Mouse (Mus musculus): ENCODE data around the gene Uckl1. TPM values are rescaled to one million over a fixed set of nuclear protein-coding genes. Genes with fewer than 3 reads are reported as not detected.

The Uckl1 gene
- polyA plus RNA-seq, 1 experiment from 2014 or later: 55.7 TPM

GRCm38 (mm10) chr2:181588229-181588780 is 3.6 kb upstream of the Uckl1 start:
- no peak overlapping the region for H3K4me2 ChIP-seq (replicated peaks)
- H3K4me1 ChIP-seq: peaks cover 16% of the 10 kb centered on the region
- H3K27ac ChIP-seq (replicated peaks): no peak overlapping the region
- no peaks in the 10 kb centered on the region for H3K9me3 ChIP-seq (replicated peaks)
- ATAC-seq (ENCODE audit: insufficient number of reproducible peaks, low FRiP score, low TSS enrichment, low read depth): no peak
- no peaks in the 10 kb centered on the region for H3K27me3 ChIP-seq
- H3K36me3 ChIP-seq: peaks cover 71% of the 10 kb centered on the region
- no peak overlapping the region for H3K9ac ChIP-seq
- 83% methylated on average over 11 of the region's 11 CpGs for WGBS
- H3K4me3 ChIP-seq (replicated peaks): no peak overlapping the region

- no peak overlapping the region for H3K4me2 ChIP-seq (replicated peaks)
- H3K27me3 ChIP-seq: no peaks in the 10 kb centered on the region
- WGBS: 84% methylated on average over 6 of the region's 6 CpGs
- H3K4me3 ChIP-seq (replicated peaks): no peak overlapping the region
- peaks cover 12% of the 10 kb centered on the region for H3K4me1 ChIP-seq
- no peaks in the 10 kb centered on the region for H3K9me3 ChIP-seq (replicated peaks)
- H3K36me3 ChIP-seq: peaks cover 71% of the 10 kb centered on the region
- ATAC-seq (ENCODE audit: insufficient number of reproducible peaks, low FRiP score, low TSS enrichment, low read depth): no peak
- no peak overlapping the region for H3K27ac ChIP-seq (replicated peaks)
- H3K9ac ChIP-seq: no peak overlapping the region
Observed at GRCm38 (mm10) chr2:181587796-181588195, 3.1 kb upstream of the Uckl1 start.

DNA sequence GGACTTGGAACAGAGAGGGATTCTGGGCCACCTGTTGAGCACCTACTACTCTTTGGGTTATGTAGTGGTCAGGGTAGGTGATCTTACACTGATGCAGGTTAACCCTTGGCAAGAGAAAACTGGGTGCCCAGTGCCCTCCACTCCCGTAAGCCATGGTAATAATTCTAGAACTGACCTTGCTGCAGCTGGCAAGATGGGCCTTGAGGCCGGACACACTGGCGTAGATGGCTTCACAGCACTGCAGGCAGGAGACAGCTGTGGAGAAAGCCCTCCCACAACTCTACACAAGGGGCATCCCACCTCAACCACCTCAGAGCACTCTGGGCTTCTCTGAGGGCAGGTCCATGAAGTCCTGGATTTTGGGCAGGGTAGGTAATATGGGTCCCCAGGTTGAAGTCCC is 1.4 kb upstream of the Uckl1 start:
- no peak overlapping the region for H3K27ac ChIP-seq (replicated peaks)
- H3K27me3 ChIP-seq: no peaks in the 10 kb centered on the region
- no peak overlapping the region for H3K4me3 ChIP-seq (replicated peaks)
- ATAC-seq (ENCODE audit: insufficient number of reproducible peaks, low FRiP score, low TSS enrichment, low read depth): no peak
- 90% methylated on average over 3 of the region's 3 CpGs for WGBS
- no peaks in the 10 kb centered on the region for H3K9me3 ChIP-seq (replicated peaks)
- peaks cover 6% of the 10 kb centered on the region for H3K4me1 ChIP-seq
- H3K4me2 ChIP-seq (replicated peaks): no peak overlapping the region
- peaks cover 71% of the 10 kb centered on the region for H3K36me3 ChIP-seq
- no peak overlapping the region for H3K9ac ChIP-seq

GRCm38 (mm10) chr2:181585506-181585905 is 814 bp upstream of the Uckl1 start:
- 92% methylated on average over 5 of the region's 5 CpGs for WGBS
- H3K4me3 ChIP-seq (replicated peaks): no peak overlapping the region
- H3K4me2 ChIP-seq (replicated peaks): no peak overlapping the region
- H3K9me3 ChIP-seq (replicated peaks): no peaks in the 10 kb centered on the region
- peaks cover 4% of the 10 kb centered on the region for H3K4me1 ChIP-seq
- ATAC-seq (ENCODE audit: insufficient number of reproducible peaks, low FRiP score, low TSS enrichment, low read depth): no peak
- H3K36me3 ChIP-seq: peaks cover 69% of the 10 kb centered on the region
- H3K27ac ChIP-seq (replicated peaks): no peak overlapping the region
- no peak overlapping the region for H3K9ac ChIP-seq
- no peaks in the 10 kb centered on the region for H3K27me3 ChIP-seq

GRCm38 (mm10) chr2:181583460-181584257 is 1.0 kb downstream of the Uckl1 start:
- Histone ChIP-seq H3K4me1 (peaks cover 21% of the 10 kb centered on the region), H3K9ac (no peak overlapping the region), H3K4me2 (replicated peaks) (no peak overlapping the region), H3K9me3 (replicated peaks) (no peaks in the 10 kb centered on the region), H3K27me3 (no peaks in the 10 kb centered on the region), H3K4me3 (replicated peaks) (no peak overlapping the region), H3K36me3 (peaks cover 50% of the 10 kb centered on the region), H3K27ac (replicated peaks) (no peak overlapping the region)
- no peak for ATAC-seq (ENCODE audit: insufficient number of reproducible peaks, low FRiP score, low TSS enrichment, low read depth)
- WGBS: 86% methylated on average over 3 of the region's 3 CpGs

DNA sequence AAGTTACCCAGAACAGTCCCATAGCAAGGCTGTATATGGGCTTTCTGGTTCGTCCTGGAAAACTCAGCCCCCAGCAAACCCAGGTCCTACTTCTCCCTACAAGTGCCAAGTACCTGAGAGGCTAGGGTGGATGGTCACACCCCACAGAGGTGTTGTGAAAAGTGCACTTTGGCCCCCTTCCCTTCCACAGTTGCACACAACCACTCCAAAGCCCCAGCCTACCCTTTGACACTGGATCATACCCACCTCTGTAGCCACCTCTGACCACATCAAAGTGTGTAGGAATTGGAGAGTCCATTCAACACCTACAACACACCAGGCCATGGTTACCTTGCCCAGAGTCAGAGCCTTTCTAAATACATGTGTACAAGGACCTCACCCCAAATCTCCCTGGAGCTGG is 1.8 kb downstream of the Uckl1 start:
- no peaks in the 10 kb centered on the region for H3K27me3 ChIP-seq
- no peak overlapping the region for H3K4me2 ChIP-seq (replicated peaks)
- no peaks in the 10 kb centered on the region for H3K9me3 ChIP-seq (replicated peaks)
- H3K4me1 ChIP-seq: peaks cover 27% of the 10 kb centered on the region
- no peak overlapping the region for H3K27ac ChIP-seq (replicated peaks)
- no peak overlapping the region for H3K9ac ChIP-seq
- 96% methylated on average over 1 of the region's 1 CpGs for WGBS
- no peak for ATAC-seq (ENCODE audit: insufficient number of reproducible peaks, low FRiP score, low TSS enrichment, low read depth)
- no peak overlapping the region for H3K4me3 ChIP-seq (replicated peaks)
- peaks cover 43% of the 10 kb centered on the region for H3K36me3 ChIP-seq

DNA sequence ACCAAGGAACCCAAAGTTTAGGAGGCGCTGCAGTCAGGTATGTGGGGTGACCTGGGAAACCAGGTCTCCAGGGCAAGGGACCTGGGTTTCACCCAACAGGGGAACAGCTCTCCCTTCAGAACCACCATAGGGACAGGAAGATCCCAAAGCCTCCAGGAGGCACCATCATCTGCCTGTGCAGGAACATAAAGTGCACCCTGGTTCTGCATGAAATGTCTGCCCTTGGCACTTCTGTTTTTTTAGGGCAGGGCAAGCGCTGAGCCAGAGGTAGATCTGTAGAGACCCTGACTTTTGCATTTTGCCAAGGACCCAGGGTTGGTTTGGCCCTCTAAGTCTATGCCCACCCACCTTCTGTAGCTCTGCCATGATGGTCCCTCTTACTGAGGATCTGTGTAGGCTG is 2.3 kb downstream of the Uckl1 start:
- Histone ChIP-seq H3K9ac (no peak overlapping the region), H3K27ac (replicated peaks) (no peak overlapping the region; the same call in 1 of the 2 replicates), H3K36me3 (peaks cover 39% of the 10 kb centered on the region), H3K4me2 (replicated peaks) (peak overlapping the region; percentile 94; the same call in 1 of the 2 replicates), H3K4me3 (replicated peaks) (peak overlapping the region; percentile 62; the same call in 1 of the 2 replicates), H3K9me3 (replicated peaks) (no peaks in the 10 kb centered on the region), H3K27me3 (no peaks in the 10 kb centered on the region), H3K4me1 (peaks cover 27% of the 10 kb centered on the region)
- ATAC-seq (ENCODE audit: insufficient number of reproducible peaks, low FRiP score, low TSS enrichment, low read depth): no peak
- WGBS: 79% methylated on average over 2 of the region's 2 CpGs

GRCm38 (mm10) chr2:181581402-181582120 is 3.1 kb downstream of the Uckl1 start:
- Histone ChIP-seq H3K27me3 (no peaks in the 10 kb centered on the region), H3K9me3 (replicated peaks) (no peaks in the 10 kb centered on the region), H3K4me1 (peaks cover 27% of the 10 kb centered on the region), H3K27ac (replicated peaks) (peak overlapping the region; percentile 91), H3K9ac (peak overlapping the region; percentile 50), H3K36me3 (peaks cover 31% of the 10 kb centered on the region), H3K4me2 (replicated peaks) (peak overlapping the region; percentile 94), H3K4me3 (replicated peaks) (peak overlapping the region; percentile 62)
- ATAC-seq (ENCODE audit: insufficient number of reproducible peaks, low FRiP score, low TSS enrichment, low read depth): peak; percentile 78
- under 1% methylated on average over 49 of the region's 49 CpGs for WGBS

DNA sequence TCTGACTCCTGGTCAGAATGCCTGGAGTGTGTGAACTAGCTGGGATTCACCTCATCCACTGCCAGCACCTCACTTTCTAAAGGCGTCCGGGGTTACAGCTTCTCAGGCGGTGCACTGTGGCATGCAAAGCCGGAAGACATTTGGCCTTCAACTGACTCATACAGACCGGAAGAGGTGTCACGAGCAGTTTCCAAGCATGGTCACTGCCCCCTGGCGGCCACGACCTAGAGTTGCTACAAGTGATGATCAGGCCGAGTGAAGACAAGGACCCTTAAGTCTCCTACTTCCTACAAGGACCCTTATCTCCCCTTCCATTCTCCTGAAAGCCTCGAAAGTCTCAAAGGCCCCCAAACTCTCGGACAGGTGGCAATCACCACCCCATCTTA is 3.7 kb downstream of the Uckl1 start:
- Histone ChIP-seq H3K9ac (peak overlapping the region; percentile 50), H3K4me3 (replicated peaks) (peak overlapping the region; percentile 62), H3K9me3 (replicated peaks) (no peaks in the 10 kb centered on the region), H3K27ac (replicated peaks) (peak overlapping the region; percentile 91), H3K4me2 (replicated peaks) (peak overlapping the region; percentile 94), H3K36me3 (peaks cover 26% of the 10 kb centered on the region), H3K4me1 (peaks cover 27% of the 10 kb centered on the region), H3K27me3 (no peaks in the 10 kb centered on the region)
- ATAC-seq (ENCODE audit: insufficient number of reproducible peaks, low FRiP score, low TSS enrichment, low read depth): peak; percentile 80
- under 1% methylated on average over 11 of the region's 11 CpGs for WGBS

DNA sequence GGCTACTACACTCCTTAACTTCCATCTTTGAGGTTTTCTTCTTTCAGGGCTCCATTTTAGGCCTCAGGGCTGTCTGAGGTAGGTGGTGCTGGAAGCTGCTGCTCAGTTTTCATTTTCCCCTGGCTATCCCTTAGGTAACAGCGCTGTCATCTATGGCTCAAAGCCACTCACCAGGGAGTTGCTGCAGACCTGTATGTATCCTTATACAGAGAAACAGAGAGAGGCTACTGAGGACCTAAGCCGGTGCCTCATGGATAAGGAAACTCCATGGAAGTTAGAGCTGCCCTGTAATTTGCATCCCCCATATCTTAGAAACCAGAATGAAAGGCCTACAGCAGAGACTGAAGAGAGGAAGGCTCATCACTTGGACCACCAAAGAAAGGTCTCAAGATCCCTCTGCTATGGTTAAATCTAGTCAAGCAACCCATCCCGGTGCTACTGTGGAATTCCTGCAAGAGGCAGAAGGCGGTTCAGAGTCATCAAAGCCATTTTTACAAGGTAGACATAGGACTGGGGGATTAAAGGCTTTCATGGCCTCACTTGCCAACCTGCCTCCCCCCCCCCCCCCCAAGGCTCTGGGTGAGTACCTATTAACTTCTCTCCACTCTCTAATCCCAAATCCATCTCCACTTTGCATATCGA is 4.4 kb downstream of the Uckl1 start:
- H3K9me3 ChIP-seq (replicated peaks): no peaks in the 10 kb centered on the region
- H3K4me1 ChIP-seq: peaks cover 27% of the 10 kb centered on the region
- H3K4me3 ChIP-seq (replicated peaks): peak overlapping the region; percentile 62
- H3K4me2 ChIP-seq (replicated peaks): peak overlapping the region; percentile 94
- 62% methylated on average over 5 of the region's 5 CpGs for WGBS
- no peak for ATAC-seq (ENCODE audit: insufficient number of reproducible peaks, low FRiP score, low TSS enrichment, low read depth)
- H3K36me3 ChIP-seq: peaks cover 18% of the 10 kb centered on the region
- H3K27ac ChIP-seq (replicated peaks): peak overlapping the region; percentile 91
- H3K9ac ChIP-seq: peak overlapping the region; percentile 31; the same call in 1 of the 2 replicates
- no peaks in the 10 kb centered on the region for H3K27me3 ChIP-seq

DNA sequence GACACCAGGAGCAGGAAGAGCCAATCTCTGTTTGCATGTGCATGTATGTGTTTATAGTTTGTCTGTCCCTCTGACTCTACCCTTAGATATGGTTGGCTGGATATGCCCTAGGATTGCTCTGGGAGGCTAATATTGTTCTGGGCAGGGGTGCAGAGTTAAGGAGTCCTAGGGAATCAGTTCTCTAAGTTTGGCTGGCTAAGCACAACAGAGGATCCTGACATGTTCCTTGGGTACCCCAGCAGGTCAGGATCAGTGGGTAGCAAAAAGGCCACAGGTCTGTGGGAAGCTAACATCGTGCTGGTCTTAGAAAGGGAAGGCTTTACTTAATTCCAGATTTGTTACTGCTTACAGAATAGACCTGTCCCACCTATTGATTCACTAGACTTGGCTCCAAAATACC is 5.0 kb downstream of the Uckl1 start:
- Histone ChIP-seq H3K9ac (no peak overlapping the region), H3K27ac (replicated peaks) (no peak overlapping the region), H3K36me3 (peaks cover 12% of the 10 kb centered on the region), H3K4me2 (replicated peaks) (no peak overlapping the region), H3K9me3 (replicated peaks) (no peaks in the 10 kb centered on the region), H3K4me1 (peaks cover 27% of the 10 kb centered on the region), H3K4me3 (replicated peaks) (no peak overlapping the region), H3K27me3 (no peaks in the 10 kb centered on the region)
- 73% methylated on average over 1 of the region's 1 CpGs for WGBS
- no peak for ATAC-seq (ENCODE audit: insufficient number of reproducible peaks, low FRiP score, low TSS enrichment, low read depth)

All from embryonic facial prominence, embryonic 15.5 days (tissue).